Mouse (Mus musculus): ENCODE results near the gene Tfap2a. TPM values are rescaled to one million over a fixed set of nuclear protein-coding genes. Genes with fewer than 3 reads are reported as not detected.

Tfap2a gene
- total RNA-seq, 2 experiments from 2014 or later, result 0.45 TPM; not detected in 1

Other genes with a start within 250 kb of the Tfap2a start
- gene Gcnt2, start 121.4 kb upstream of the Tfap2a start, total RNA-seq (2021), result 1 to 10 TPM; 5.8 to 9.1 TPM